Mouse (Mus musculus) midbrain, embryonic 13.5 days (tissue): ENCODE data around the gene Saa3. TPM values are rescaled to one million over a fixed set of nuclear protein-coding genes. Genes with fewer than 3 reads are reported as not detected.

Experiments used
- polyA plus RNA-seq: library from polyadenylated mRNA; unstranded; fragments of >200 nt; fragmentation: Nextera tagmentation; extraction: Ambion mirVana; gene quantifications from 2 replicates; pipeline ENCODE4 v1.2.1, GENCODE M21; 2015

Gene Saa3
- polyA plus RNA-seq, 1 experiment from 2014 or later: 0.17 TPM

Other genes starting within 250 kb of the Saa3 start
- 28.9 and 30.0 TPM in 2 replicates for gene Sergef, start 75.9 kb downstream of the Saa3 start, polyA plus RNA-seq
- gene Tph1, start 43.2 kb downstream of the Saa3 start, polyA plus RNA-seq: 0.12 and 0.41 TPM in 2 replicates
- gene Saal1, start 5.0 kb downstream of the Saa3 start, polyA plus RNA-seq: 19.0 and 19.6 TPM in 2 replicates
- not detected in 2 replicates for gene Saa4, start 16.9 kb upstream of the Saa3 start, polyA plus RNA-seq
- not detected in 2 replicates for gene Saa1, start 27.3 kb upstream of the Saa3 start, polyA plus RNA-seq
- not detected in 2 replicates for gene Saa2, start 36.1 kb upstream of the Saa3 start, polyA plus RNA-seq
- 15.8 and 15.9 TPM in 2 replicates for gene Hps5, start 80.4 kb upstream of the Saa3 start, polyA plus RNA-seq
- gene Gtf2h1, start 80.4 kb upstream of the Saa3 start, polyA plus RNA-seq: 44.6 and 48.4 TPM in 2 replicates
- 501 and 553 TPM in 2 replicates for gene Ldha, start 125.8 kb upstream of the Saa3 start, polyA plus RNA-seq
- gene Ldhc, start 145.5 kb upstream of the Saa3 start, polyA plus RNA-seq: 0.22 TPM in 1 of 2 replicates, not detected in the other
- gene Tsg101, start 204.3 kb upstream of the Saa3 start, polyA plus RNA-seq: 419 and 434 TPM in 2 replicates
- 7.4 and 7.5 TPM in 2 replicates for gene Uevld, start 242.8 kb upstream of the Saa3 start, polyA plus RNA-seq